24 mouse cellular contexts compared by ENCODE assay signal in genomic region chr1:36694871-36695270, GRCm38 (mm10). TPM values are rescaled to one million over a fixed set of nuclear protein-coding genes. Genes with fewer than 3 reads are reported as not detected.
"Had no signal": no experiment of that assay in that cellular context is flagged by ENCODE, and none has a peak within 500 bp of the region (broad histone marks: within the 10 kb centered on the region; RNA-seq: fewer than 3 reads in every experiment).

No protein-coding gene starts in this region.

- H3K27ac ChIP-seq: lung, embryonic 15.5 days; macrophage; midbrain, embryonic 13.5 days; midbrain, embryonic 15.5 days; neural tube, embryonic 12.5 days; stomach, embryonic 15.5 days; stomach, postnatal 0 days had no signal

- H3K4me2 ChIP-seq: lung, embryonic 15.5 days; midbrain, embryonic 11.5 days; midbrain, embryonic 13.5 days; midbrain, embryonic 15.5 days; neural tube, embryonic 12.5 days; stomach, embryonic 15.5 days had no signal

- DNase-seq: lung, adult 2 months; lung, postnatal 14 days; lung, postnatal 36 days; right cerebral cortex, postnatal 14 days; thymus, adult 18-20 months; thymus, postnatal 14 days; thymus, postnatal 36 days had no signal

- H3K9ac ChIP-seq: lung, embryonic 15.5 days; midbrain, embryonic 13.5 days; midbrain, embryonic 15.5 days; neural tube, embryonic 12.5 days; stomach, embryonic 15.5 days had no signal

- ATAC-seq: lung, postnatal 0 days; midbrain, embryonic 13.5 days; midbrain, embryonic 15.5 days had no signal

- H3K9me3 ChIP-seq: lung, embryonic 15.5 days; megakaryocyte, embryonic 14.5 days; midbrain, embryonic 13.5 days; midbrain, embryonic 15.5 days; neural tube, embryonic 12.5 days; stomach, embryonic 15.5 days had no signal

- H3K27me3 ChIP-seq: lung, embryonic 15.5 days; megakaryocyte, embryonic 14.5 days; midbrain, embryonic 13.5 days; midbrain, embryonic 15.5 days; neural tube, embryonic 12.5 days; stomach, embryonic 15.5 days had no signal

- H3K4me3 ChIP-seq: lung, embryonic 15.5 days; megakaryocyte, embryonic 14.5 days; midbrain, embryonic 13.5 days; midbrain, embryonic 15.5 days; neural tube, embryonic 12.5 days; stomach, embryonic 15.5 days had no signal

RNA-seq across cellular contexts. Expression of gene Fam178b, which starts 11.9 kb away (rescaled TPM):
- total RNA-seq: megakaryocyte progenitor cell, adult 5-6 weeks; midbrain, postnatal 0 days; monocyte, adult 5-6 weeks; neutrophil, adult 5-6 weeks had no signal
- polyA plus RNA-seq: macrophage; midbrain, embryonic 13.5 days; midbrain, embryonic 15.5 days; neural tube, embryonic 14.5 days had no signal

RNA-seq across cellular contexts. Expression of gene 4933424G06Rik, which starts 15.1 kb away (rescaled TPM):
- total RNA-seq: megakaryocyte progenitor cell, adult 5-6 weeks; midbrain, postnatal 0 days; monocyte, adult 5-6 weeks; neutrophil, adult 5-6 weeks had no signal
- polyA plus RNA-seq: liver, embryonic 16.5 days; lung, adult 2 months; lung, embryonic 15.5 days; macrophage; neural tube, embryonic 12.5 days; spleen, adult 2 months had no signal
